Mouse (Mus musculus) cortical plate, adult 2 months (tissue): ENCODE data around the gene Gm6614.

ENCODE experiments used
- CTCF ChIP-seq: fragments of 200-500 bp; IDR thresholded peaks from 2 replicates; pipeline ENCODE4 v1.5.1; 2011; ENCODE audit warnings: mild to moderate bottlenecking, control low read depth, low read length; ENCODE audit not compliant: insufficient read depth; ENCODE audit errors: extremely low read depth
- POLR2A ChIP-seq: fragments of 200-500 bp; IDR thresholded peaks from 2 replicates; pipeline ENCODE4 v1.6.1; 2011; ENCODE audit warnings: mild to moderate bottlenecking, low read length, control low read depth; ENCODE audit not compliant: insufficient read depth; ENCODE audit errors: extremely low read depth

- TF ChIP-seq CTCF, result no peak
- TF ChIP-seq POLR2A, result no peak
Observed at GRCm38 (mm10) chr6:142011364-142011955, at the start of gene Gm6614.
